Mouse (Mus musculus) thymus, adult 2 months (tissue): ENCODE measurements around the gene Znrf3.

Source experiments
- CTCF ChIP-seq: fragments of 200-500 bp; IDR thresholded peaks from 2 replicates; pipeline ENCODE4 v1.5.1; 2012; ENCODE audit warnings: mild to moderate bottlenecking, control low read depth, low read length, moderate library complexity, borderline replicate concordance; ENCODE audit not compliant: control insufficient read depth, poor library complexity, insufficient read depth; ENCODE audit errors: extremely low read depth
- POLR2A ChIP-seq: fragments of 200-500 bp; IDR thresholded peaks from 2 replicates; pipeline ENCODE4 v1.6.1; 2012; ENCODE audit warnings: mild to moderate bottlenecking, low read length, control low read depth, moderate library complexity; ENCODE audit not compliant: control insufficient read depth, poor library complexity, insufficient read depth; ENCODE audit errors: extremely low read depth

GRCm38 (mm10) chr11:5491912-5492311, 47.3 kb upstream of the Znrf3 start:
- TF ChIP-seq CTCF (no peak), POLR2A (no peak)
